Mouse (Mus musculus): ENCODE data around the gene Acsbg2.

- TF ChIP-seq CTCF (IDR thresholded peaks at IDR 0.05; ENCODE audit: low read depth, low read length) (no peak), POLR2A (IDR thresholded peaks at IDR 0.05; ENCODE audit: extremely low read depth, insufficient read depth, low read length) (no peak)
Observed at GRCm38 (mm10) chr17:56872512-56872911, 1.7 kb downstream of the Acsbg2 start.

Data from liver, adult 2 months (tissue).